Mouse (Mus musculus) olfactory bulb, adult 2 months (tissue): ENCODE measurements around the gene Gpr142.

Experiments used
- CTCF ChIP-seq: fragments of 200-500 bp; IDR thresholded peaks from 2 replicates; pipeline ENCODE4 v1.5.1; 2012; ENCODE audit warnings: low read depth, mild to moderate bottlenecking, low read length, moderate library complexity; ENCODE audit not compliant: insufficient read depth
- POLR2A ChIP-seq: fragments of 200-500 bp; IDR thresholded peaks from 2 replicates; pipeline ENCODE4 v1.6.1; 2012; ENCODE audit warnings: mild to moderate bottlenecking, low read depth, low read length, moderate library complexity; ENCODE audit not compliant: insufficient read depth

DNA sequence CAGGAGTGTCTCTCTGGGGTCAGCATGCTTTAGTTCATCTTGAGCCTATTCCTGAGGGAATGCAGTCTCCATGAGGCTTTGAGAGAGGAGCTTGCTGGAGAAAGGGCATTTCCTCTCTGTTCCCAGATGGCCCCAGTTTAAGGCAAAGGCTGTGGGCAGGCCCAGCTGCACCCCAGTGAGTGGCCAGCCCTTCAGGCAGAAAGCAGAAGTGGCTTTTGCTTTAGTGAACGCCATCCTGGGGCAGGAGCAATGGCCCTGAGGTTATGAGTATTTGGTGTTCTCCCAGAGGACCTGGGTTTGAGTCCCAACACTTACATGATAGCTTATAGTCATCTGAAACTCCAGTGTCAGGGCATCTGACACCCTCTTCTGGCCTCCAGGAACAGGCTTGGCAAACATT is 22.6 kb downstream of the Gpr142 start:
- TF ChIP-seq CTCF (no peak), POLR2A (no peak)
